Mouse (Mus musculus) adrenal gland, adult 18-20 months (tissue): ENCODE data around the gene B4gat1. TPM values are rescaled to one million over a fixed set of nuclear protein-coding genes. Genes with fewer than 3 reads are reported as not detected.
A peak's percentile ranks its signal among the peaks of the same experiment; 100 is the strongest.
"Not testable (repeated sequence)": the region's sequence is repeated elsewhere in the genome, so short reads cannot be mapped to it uniquely, and the experiment has no call there.

Source experiments
- DNase-seq, 2 experiments: peaks; one replicate each; pipeline ENCODE4 v3.0.0; 2021 to 2022; ENCODE audit warnings: low spot score in 2 of 2
- long read RNA-seq, 2 experiments: library from polyadenylated mRNA; stranded (forward); transcript quantifications; one replicate each; pipeline ENCODE4 v2.0.0; 2021
- total RNA-seq, 2 experiments: library from RNA; stranded (reverse); gene quantifications; 1 replicate in 1 of 2; 2 replicates in 1 of 2; pipeline ENCODE4 v1.2.3; 2021

Gene B4gat1
- total RNA-seq, result 10 to 100 TPM; 25.9 to 31.8 TPM
- long read RNA-seq, experiment 1, transcript B4gat1-201 (2 exons, 2,032 nt), result major isoform, 48 of 49 reads
- long read RNA-seq, experiment 1, partial matches to known transcripts, result 0 of 49 reads
- long read RNA-seq, experiment 1, other reads (novel, unspliced or antisense), result 0 of 49 reads
- long read RNA-seq, experiment 2, transcript B4gat1-202 (1 exons, 2,224 nt), result minor isoform, 7 of 187 reads
- long read RNA-seq, experiment 2, transcript B4gat1-201 (2 exons, 2,032 nt), result major isoform, 178 of 187 reads
- long read RNA-seq, experiment 2, partial matches to known transcripts, result 0 of 187 reads
- long read RNA-seq, experiment 2, other reads (novel, unspliced or antisense), result 2 of 187 reads

- DNase-seq, result peak; percentile 80 to 81
Observed at GRCm38 (mm10) chr19:5038709-5039156, at the start of gene B4gat1, which contains the start of gene AC124502.3. Gene B4gat1, plus strand, starts transcription at chr19:5038826. Gene AC124502.3, plus strand, starts transcription at chr19:5038891.

DNA sequence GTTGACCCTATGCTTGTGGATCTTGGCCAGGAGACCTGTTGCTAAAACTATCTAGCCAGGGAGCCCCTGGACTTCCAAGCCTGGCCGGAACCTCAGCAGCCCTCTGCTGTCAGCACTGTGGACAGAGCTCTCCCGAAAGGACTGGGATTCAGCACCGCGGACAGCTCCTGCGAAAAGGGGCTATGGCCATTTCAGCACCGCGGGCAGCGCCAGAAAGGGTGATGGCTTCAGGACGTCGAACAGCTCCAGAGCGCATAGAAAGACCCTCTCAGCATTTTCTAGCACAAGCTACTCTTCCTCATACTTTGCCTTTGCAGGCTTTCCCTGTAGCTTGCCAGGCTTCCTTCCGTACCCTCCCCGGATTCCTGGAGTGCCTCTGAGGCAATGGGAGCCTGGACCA is 49.6 kb upstream of the B4gat1 start:
- peak; percentile 95 to 97 for DNase-seq

GRCm38 (mm10) chr19:4989434-4990255 is 49.0 kb upstream of the B4gat1 start:
- no peak for DNase-seq

- no peak for DNase-seq
Observed at GRCm38 (mm10) chr19:4990256-4990625, 48.4 kb upstream of the B4gat1 start, which contains the start of gene Npas4. Gene Npas4, minus strand, starts transcription at chr19:4990316.

GRCm38 (mm10) chr19:4990716-4991115 is 47.9 kb upstream of the B4gat1 start:
- no peak for DNase-seq

DNA sequence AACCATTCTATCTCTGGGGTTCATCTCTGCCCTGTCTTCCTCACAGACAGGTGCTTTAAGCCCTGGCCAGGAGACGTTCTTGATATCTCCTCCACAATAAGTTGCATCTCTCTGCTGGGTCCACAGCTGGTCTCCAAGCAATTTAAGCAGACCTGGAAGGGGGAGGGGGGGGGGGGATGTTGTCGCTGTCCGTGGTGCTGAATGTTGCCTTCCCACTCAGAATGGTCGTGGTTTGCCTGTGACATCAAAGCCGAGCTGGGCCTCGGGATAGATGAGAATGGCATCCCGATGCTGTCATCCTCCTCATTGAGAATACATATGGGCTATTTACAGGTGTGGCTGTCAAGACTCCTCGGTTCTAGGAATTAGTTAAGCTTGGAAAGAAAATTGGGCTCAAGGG is 46.3 kb upstream of the B4gat1 start:
- no peak for DNase-seq

- peak; percentile 63 to 67 for DNase-seq
Observed at GRCm38 (mm10) chr19:4992904-4993303, 45.7 kb upstream of the B4gat1 start.

- no peak for DNase-seq
Observed at GRCm38 (mm10) chr19:4994043-4994442, 44.6 kb upstream of the B4gat1 start.

DNA sequence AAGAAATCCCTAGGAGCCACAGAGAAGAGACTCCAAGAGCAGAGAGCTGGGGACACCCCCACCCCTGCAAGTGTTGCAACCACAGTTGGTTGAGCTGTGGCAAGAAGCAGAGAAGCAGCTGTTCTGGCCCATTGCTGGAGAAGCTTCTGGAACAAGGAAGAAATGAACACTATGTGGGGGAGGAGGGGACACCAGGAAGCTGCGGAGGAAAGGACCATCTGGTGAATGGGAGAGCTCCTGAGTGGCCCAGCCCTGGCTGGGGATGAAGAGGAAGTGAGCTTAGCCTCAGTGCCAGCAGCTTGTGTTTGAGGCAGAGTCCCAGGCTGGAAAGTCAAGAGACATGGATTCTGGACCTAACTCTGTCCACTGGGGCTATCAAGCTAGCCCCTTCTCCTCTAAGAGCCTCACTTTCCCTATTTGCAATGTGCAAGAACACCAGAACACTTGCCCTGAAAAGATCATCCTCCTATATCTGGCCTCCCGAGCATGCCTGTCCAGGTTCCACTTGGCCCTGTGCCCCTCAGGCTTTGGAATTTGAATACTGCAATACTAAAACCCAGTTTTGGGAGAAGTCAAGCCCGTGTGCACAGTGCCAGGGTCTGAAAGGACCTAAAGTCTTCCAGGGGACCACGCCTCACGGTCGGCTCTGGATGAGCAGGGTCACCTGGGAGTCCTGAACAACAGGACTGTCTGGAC is 39.0 kb upstream of the B4gat1 start:
- no peak for DNase-seq

GRCm38 (mm10) chr19:5001666-5002406 is 36.8 kb upstream of the B4gat1 start:
- peak; percentile 75 to 76 for DNase-seq

DNA sequence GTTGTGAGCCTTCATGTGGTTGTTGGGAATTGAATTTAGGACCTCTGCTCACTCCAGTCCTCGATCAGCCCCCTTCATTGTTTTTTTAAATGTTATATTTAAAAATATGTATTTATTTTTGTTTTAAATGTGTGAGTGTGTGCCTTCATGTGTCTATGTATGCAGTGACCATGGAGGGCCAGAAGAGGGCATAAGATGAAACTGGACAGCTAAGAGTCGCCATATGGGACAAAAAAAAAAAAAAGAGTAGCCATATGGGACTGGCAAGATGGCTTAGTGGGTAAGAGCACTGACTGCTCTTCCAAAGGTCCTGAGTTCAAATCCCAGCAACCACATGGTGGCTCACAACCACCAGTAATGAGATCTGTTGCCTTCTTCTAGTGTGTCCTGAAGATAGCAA is 35.0 kb upstream of the B4gat1 start:
- DNase-seq, result not testable (repeated sequence)

DNA sequence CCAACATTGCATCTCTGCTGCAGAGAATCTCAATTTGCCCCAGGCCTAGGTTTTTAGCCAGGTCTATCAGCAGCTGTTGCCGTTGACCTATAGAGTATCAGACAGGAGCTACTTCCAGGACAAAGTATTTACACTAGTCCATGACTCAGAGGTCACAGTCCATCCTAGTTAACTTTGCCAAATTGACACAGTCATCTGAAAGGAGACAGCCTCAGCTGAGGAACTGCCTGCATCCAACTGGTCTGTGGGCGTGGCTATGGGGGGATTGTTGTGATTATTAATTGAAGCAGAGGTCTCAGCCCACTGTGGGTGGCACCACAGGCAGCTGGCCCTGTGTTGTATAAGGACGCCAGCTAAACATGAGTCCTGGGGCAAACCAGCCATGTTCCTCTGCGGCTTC is 33.7 kb upstream of the B4gat1 start:
- DNase-seq, result no peak

DNA sequence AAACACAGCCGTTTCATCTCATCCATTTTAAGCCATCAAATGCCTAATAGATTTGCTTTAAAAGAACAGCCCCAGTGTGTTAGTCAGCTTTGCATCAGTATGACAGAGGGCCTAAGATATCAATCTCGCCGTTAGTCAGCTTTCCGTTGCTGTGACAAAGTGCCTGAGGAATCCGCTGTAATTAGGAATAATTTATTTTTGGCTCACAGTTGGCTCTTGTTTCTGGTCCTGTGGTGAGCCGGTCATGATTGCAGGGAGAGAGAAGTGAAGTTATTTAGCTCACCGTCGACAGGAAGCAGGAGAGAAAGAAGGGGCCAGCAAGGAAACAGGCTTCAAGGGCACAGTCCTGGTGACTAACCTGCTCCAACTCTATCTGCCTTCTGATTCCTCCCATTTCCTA is 25.5 kb upstream of the B4gat1 start:
- DNase-seq, result no peak

DNA sequence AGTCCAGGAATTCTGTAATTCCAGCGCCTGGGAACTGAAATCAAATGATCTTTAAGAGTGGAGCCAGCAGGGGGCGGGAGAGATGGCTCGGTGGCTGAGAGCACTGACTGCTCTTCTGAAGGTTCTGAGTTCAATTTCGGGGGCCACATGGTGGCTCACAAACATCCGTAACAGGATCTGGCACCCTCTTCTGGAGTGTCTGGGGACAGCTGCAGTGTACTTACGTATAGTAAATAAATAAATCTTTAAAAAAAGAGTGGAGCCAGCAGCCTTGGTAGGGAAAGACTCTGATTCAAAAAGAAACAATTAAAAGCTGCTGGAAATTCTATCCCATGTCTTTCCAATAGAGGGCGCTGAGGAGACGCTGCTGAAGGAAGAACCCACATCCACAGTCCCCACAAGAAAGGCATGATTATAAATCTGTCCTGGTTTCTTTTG is 23.6 kb upstream of the B4gat1 start:
- DNase-seq, result peak in 1 of 2 experiments; percentile 36

- DNase-seq, result no peak
Observed at GRCm38 (mm10) chr19:5016221-5016742, 22.3 kb upstream of the B4gat1 start.

- peak; percentile 60 to 71 for DNase-seq
Observed at GRCm38 (mm10) chr19:5016782-5017181, 21.8 kb upstream of the B4gat1 start.

DNA sequence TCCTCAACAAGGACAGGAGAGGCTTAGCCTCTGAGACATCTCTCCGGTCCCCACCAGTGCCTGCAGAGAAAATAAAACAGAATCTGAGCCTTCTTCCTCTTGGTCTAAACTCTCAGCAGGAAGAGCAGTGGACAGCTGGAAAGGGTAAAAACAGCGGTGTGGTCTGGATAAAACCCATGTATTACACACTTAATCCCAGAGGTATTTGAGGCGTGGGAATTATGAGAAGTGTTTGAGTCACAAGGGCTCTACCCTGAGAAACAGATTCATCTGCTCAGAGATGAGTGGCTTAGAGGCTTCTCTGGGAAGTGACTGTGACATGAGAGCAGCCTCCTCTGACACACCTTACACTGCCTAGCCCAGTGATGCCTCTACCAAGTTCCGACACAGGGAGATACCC is 21.0 kb upstream of the B4gat1 start:
- DNase-seq, result no peak

GRCm38 (mm10) chr19:5018191-5018590 is 20.4 kb upstream of the B4gat1 start:
- no peak for DNase-seq

DNA sequence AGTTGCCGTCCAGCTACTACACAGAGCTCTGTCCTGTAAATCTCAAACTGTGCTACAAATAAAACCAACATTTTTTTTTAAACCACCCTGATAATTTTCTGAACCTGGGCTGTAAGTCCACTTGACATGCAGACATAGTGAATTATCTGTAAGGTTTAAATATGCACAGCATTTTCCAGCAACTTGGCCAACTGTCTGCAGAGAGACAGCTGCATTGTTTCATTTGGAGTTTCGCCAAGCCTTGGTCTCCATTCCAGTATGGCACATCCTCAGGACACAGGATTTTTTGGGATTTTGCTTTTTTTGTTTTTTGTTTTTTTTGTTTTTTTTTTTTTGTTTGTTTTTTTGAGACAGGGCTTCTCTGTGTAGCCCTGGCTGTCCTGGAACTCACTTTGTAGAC is 17.2 kb upstream of the B4gat1 start:
- no peak for DNase-seq
